Mouse (Mus musculus) left cerebral cortex, adult 11 months (tissue): Measurements from ENCODE around the gene Mfap1b.
"Not testable (repeated sequence)": the region's sequence is repeated elsewhere in the genome, so short reads cannot be mapped to it uniquely, and the experiment has no call there.

ENCODE experiments used
- DNase-seq: peaks from one replicate; pipeline ENCODE4 v3.0.0; 2022; ENCODE audit warnings: low spot score

The Mfap1b gene

DNA sequence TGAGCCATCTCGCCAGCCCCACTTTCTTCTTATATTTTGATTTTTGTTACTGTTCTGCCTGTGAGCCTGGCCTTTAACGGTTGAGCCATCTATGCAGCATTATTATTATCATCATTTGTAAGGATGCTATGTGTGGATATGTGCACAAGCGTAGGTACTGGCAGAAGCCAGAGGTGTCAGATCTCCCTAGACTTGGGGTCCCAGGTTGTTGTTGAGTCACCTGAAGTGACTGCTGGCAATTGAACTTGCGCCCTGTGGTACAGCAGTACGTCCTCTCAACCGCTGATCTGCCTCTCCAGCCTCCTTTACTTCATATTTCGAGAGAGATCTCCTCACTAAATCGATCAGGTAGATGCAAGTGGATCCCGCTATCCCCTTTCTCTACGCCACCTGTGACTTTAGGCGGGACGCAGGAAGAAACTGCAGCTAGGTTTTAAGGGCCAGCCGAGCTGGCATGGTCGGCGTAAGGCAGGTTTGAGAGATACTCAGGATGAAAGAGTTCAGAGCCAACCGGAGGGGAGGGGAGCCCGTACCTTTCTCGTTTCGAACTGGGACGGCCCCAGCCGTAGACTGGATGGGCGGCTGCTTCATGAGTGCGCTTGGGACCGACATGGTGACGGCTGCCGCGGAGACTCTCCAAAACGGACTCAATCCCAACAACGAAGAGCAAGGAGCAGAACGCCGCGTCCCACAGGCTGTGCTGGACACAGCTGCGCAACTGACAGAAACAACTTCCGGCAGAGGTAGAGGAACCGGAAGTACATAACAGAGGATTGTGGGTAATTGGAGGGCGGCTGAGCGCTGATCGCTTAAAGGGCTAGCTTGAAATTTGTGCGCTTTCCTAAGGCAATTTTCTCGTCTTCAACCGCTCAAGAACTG lies at the start of gene Mfap1b:
Gene Mfap1b (minus strand): TSS at position 767 of the 879 bp plus-strand sequence.
- DNase-seq, result peak; percentile 81

DNA sequence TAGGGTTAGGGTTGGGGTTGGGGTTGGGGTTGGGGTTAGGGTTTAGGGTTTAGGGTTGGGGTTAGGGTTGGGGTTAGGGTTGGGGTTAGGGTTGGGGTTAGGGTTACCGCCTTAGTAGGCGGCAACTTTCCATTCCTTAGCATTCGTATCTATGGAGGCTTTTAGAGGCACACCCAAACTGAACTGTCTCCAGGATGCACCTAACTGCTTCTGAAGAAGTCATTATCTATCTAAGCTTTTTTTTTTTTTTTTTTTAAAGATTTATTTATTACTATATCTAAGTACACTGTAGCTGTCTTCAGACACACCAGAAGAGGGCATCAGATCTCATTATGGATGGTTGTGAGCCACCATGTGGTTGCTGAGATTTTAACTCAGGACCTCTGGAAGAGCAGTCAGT lies 49.0 kb upstream of the Mfap1b start:
- not testable (repeated sequence) for DNase-seq

DNA sequence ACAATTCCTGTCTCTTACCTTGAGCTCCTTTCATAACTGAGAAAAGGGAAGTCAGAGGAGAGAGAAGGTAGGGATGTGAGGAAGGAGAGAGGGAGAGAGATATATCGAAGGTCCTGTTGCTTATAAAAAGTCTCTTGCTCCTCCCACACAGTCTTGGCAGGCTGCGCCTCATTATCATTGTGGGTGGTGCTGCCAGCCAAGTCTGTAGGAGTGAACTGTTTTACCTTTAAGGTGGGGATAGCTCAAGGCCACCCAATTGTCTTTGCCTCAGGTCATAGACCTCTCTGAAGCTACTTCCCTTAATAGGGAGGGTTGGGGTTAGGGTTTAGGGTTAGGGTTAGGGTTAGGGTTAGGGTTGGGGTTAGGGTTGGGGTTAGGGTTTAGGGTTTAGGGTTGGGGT lies 48.1 kb upstream of the Mfap1b start:
- DNase-seq, result no peak

DNA sequence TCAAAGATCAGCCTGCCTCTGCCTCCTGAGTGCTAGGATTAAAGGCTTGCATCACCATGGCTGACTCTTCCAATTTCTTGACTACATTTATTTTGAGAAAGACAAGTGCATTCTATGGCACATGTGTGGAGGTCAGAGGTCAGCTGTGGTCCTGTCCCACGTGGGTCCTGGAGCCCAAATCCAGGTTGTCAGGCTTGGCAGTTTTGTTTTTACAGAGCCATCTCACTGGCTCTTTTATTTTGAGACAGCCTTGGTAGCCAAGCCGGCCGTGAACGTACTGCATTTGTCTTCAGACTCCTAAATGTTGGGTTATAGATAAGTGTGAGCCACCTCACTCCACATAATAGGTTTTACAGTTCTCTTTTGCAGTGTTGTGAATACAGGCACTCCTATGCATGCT lies 44.8 kb upstream of the Mfap1b start:
- not testable (repeated sequence) for DNase-seq

DNA sequence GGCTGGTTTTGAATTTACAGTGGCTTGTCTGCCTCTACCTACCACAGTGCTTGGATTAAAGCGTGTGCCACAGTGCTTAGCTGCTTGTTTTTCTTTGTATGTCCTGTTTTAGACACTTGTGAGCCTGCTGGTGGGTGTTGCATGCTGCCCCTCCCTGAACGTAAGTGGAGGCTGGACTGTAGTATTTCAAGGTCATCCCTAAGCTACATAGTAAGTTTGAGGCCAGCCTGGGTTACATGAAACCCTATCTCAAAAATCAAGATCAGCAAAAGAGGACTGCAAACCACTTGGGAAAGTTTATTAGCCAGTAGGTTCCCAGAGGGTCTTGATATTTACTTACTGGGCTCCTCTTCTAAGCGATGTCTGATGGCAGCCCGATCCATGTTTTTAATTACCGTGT lies 44.2 kb upstream of the Mfap1b start:
- DNase-seq, result no peak

DNA sequence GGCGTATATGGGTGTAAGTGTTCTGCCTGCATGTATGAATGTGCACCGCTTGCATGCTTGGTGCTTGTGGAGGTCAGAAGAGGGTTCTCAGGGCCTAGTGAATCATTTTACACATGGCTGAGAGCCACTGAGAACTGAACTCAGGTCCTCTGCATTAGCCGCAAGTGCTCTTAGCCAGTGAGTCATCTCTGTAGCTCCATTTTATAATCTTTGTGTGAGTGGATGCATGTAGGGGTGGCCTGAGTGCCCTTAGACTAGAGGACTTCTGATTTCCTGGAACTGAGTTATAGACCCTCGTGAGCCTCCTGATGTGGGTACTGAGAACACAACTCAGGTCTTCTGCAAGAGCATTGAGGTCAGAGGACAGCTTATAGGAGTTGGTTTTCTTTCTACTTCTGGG lies 40.3 kb upstream of the Mfap1b start:
- no peak for DNase-seq

DNA sequence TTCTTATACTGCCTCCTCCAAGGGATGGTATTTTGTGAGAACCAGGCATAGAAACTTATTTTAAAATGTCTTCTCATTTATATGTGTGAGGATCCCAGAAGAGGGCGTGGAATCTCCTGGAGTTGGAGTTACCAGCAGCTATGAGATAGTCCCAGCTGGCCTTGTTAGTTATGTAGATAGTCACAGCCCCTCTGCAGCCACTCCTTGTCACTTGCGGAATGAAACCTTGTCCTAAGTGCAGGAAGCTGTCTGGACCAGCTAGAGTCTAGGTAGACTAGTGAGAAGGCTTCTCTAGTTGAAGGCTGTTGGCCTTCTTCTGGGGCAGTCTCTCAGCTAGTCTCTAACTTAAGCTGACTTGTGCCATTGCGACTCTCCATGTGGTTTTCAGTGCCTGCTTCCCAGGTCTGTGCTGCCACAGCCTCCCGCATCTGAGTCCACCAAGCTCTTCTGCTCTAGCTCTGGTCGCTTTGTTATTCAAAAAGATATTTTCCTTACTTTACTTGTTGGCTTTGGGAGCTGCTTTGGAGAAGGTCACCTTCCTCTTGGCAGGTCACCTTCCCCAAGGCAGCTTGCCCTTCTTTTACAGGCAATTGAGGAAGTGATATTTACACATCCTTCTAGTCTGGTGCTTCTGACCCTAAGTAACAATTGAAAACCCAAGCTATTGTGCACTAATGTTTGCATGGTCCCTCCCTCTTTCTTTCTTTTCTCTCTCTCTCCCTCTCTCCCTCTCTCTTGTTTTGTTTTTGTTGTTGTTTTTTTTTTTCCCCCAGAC lies 39.3 kb upstream of the Mfap1b start:
- not testable (repeated sequence) for DNase-seq

DNA sequence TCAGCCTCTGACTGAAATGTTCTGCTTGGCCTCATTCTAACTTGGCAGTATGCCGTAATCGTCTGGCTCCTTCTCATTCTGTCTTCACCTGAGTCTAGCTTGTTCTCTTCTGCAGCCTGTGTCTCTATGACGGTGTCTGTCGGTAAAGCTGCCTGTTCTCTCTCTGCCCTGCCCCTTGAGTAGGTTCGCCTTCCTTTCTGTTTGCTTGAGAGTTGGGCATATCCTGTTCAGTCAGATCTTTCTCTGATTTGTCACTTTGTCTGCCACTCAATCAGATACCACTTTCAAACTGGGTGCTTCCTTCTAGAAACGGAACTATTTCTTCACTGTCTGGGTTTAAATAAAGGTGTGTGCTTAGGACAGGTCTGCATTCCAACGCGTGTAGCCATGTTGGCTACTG lies 37.5 kb upstream of the Mfap1b start:
- no peak for DNase-seq

DNA sequence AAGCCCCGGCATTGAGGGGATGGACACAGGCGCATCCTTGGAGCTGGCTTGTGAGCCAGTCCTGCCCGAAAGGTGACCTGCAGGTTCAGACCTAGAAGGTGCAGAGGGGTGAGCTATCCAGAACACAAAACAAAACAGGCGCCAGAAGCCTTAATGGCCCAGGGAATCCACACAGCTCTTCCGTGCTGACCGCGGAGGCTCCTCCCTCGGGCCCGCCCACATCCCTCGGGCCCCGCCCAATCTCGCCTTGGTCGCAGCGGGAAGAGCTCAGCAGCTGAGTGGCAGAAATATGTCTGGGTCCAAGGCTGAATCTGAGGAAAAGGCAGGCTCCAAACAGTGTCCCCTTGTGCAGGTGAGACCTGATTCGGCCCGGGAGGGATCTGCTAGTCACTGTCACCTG lies 35.7 kb upstream of the Mfap1b start:
- peak; percentile 27 for DNase-seq

DNA sequence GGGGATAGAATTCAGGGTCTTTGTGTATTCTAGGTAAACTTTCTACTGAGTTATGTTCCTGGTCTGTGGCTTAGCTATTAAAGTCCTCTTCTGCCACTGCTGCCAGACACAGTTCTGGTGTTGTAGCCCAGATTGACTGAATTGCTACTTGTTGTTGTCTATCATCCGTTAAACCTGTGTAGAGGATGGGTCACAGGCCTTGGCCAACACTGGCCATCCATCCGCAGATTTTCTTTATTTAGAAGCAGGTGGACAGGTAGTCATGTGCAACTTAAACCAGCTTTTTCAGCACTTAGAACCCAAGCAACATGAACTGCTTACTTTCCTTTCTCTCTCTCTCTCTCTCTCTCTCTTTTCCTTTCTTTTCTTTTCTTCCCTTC lies 34.1 kb upstream of the Mfap1b start:
- no peak for DNase-seq

DNA sequence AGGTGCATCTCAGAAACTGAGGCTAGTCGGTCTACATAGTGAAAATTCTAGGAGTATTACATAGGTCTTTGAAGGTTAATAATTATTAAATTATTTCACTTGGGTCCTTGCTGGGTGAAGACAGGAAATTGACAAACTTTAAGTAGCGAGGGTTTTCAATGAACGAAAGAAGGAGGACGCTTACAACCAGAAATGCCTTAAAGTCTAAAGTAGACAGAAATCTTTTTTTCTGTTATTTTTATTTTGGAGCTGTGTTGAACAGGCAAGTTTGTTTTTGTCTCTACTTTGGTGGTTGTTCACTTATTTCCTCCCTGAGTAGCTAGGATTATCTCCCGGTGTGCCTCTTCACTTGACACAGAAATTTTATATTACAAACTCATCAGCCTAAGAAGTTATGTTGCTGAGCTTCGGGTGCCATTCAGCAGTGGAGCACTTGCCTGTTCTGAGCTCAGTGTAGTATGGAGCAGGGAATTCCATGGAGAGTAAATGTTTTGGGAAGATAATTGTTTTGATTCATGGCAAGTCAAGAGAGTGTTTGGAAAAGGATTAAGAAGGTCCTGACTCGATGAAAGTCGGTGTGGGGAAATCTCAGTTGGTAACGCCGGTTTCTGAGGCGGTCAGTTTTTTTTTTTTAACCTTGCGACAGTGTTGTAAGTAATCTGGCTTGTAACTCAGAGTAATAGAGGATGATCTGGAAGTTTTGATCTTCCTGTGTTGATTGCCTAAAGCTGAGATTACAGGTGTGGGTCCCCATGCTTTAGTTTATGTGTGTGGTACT lies 33.5 kb upstream of the Mfap1b start:
- no peak for DNase-seq

DNA sequence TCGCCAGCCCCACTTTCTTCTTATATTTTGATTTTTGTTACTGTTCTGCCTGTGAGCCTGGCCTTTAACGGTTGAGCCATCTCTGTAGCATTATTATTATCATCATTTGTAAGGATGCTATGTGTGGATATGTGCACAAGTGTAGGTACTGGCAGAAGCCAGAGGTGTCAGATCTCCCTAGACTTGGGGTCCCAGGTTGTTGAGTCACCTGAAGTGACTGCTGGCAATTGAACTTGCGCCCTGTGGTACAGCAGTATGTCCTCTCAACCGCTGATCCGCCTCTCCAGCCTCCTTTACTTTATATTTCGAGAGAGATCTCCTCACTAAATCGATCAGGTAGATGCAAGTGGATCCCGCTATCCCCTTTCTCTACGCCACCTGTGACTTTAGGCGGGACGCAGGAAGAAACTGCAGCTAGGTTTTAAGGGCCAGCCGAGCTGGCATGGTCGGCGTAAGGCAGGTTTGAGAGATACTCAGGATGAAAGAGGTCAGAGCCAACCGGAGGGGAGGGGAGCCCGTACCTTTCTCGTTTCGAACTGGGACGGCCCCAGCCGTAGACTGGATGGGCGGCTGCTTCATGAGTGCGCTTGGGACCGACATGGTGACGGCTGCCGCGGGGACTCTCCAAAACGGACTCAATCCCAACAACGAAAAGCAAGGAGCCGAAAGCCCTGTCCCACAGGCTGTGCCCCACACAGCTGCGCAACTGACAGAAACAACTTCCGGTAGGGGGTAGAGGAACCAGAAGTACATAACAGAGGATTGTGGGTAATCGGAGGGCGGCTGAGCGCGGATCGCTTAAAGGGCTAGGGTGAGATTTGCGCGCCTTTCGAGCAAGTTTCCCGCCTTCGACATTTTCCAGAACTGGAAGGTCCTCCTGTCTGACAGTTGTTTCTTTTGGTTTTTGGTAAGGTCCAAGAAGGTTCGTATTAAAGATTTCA lies 32.3 kb upstream of the Mfap1b start, which contains the start of the genes Mfap1a and Wdr76:
Gene Mfap1a (minus strand): TSS at position 724 of the 941 bp plus-strand sequence.
Gene Wdr76 (plus strand): TSS at position 782 of the 941 bp plus-strand sequence.
- DNase-seq, result peak; percentile 79

DNA sequence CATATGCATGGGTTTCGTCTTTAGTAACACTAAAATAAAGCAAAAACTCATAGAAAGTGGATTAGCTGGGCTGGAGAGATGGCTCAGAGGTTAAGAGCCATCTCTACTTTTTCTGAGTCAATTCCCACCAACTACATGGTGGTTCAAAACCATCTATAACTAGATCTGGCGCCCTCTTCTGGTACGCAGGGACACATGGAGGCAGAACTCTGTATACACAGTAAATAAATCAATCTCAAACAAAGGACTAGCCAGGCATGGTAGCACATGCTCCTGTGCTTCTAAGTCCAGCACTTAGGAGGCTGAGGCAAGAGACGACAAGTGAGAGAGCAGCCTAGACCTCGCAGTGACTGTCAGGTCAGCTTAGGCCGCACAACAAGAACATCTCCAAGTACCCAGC lies 27.7 kb upstream of the Mfap1b start:
- not testable (repeated sequence) for DNase-seq

DNA sequence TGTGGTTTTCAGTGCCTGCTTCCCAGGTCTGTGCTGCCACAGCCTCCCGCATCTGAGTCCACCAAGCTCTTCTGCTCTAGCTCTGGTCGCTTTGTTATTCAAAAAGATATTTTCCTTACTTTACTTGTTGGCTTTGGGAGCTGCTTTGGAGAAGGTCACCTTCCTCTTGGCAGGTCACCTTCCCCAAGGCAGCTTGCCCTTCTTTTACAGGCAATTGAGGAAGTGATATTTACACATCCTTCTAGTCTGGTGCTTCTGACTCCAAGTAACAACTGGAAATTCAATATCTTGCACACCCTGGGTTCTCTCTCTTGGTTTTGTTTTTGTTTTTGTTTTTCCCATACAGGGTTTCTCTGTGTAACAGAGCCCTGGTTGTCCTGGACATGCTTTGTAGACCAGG lies 10.5 kb upstream of the Mfap1b start:
- DNase-seq, result not testable (repeated sequence)

DNA sequence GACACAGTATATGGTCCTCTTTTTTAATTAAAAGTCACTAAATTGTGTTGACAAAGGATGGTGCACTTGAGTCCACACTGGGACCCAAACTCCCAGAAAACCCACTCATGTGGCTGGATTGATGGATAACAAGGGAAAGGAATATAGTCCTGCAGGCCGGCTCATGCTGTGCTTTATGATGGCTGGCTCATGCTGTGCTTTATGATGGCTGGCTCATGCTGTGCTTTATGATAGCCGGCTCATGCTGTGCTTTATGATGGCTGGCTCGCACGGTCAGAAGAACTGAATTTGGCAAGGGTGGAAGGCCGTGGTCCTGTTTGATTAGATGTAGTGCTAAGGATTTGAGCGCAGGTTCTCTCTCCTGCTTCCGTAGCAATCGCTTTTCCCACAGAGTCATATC lies 9.7 kb upstream of the Mfap1b start:
- no peak for DNase-seq

DNA sequence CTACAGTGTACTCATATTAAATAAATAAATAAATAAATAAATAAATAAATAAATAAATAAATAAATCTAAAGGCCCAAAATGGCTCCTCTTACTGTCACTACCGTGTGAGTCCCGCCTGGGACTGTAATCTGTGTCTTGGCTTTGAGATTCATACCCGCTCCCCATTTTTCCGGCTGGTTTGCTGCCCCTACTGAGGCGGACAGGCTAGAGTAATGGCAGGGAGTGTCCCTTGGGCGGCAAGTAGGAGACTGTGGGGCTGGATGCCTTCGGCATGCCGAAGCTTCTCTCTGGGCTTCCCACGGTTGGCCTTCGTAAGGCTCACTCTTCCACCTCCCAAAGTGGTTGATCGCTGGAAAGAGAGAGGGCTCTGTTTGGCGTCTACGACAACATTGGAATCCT lies 7.0 kb upstream of the Mfap1b start:
- not testable (repeated sequence) for DNase-seq

DNA sequence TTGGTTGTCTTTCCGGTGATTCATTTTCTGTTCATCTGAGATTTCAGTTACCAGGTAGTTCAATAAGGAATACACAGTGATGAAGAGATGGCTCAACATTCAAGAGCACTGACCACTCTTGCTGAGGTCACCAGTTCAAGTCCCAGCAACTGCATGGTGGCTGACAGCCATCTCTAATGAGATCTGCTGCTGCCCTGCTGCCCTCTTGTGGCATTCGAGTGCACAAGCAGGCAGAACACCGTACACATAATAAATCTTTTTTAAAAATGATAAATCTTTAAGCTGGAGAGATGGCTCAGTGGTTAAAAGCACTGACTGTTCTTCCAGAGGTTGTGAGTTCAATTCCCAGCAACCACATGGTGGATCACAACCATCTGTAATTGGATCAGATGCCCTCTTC lies 6.6 kb upstream of the Mfap1b start:
- DNase-seq, result no peak

DNA sequence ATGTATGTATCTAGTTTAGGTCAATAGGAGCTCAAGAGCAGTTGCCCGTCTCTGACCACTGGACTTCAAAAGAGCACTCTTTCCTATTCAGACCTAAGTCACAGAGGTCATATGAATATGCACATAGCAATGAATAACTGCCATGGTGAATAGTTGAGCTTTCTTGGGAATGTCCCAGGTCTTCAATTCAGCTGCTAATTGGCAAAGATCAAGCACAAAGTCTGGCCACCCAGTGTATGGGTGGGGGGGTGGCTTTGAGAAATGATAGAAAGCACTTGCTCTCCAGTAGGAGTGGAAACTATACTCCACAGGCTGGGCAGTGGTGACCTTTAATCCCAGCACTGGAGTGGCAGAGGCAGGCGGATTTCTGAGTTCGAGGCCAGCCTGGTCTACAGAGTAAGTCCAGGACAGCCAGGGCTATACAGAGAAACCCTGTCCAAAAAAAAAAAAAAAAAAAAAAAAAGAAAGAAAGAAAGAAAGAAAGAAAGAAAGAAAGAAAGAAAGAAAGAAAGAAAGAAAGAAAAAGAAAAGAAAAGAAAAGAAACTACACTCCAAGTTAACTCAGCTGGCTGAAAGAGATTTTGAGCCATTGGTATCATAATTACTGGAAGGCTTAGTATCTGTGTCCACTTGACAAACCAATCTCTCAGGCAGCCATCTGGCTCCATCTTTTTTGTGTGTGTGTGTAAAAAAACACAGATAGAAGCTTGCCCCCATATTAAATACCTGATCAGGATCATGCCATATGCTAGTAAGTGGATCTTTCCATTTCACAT lies 3.8 kb upstream of the Mfap1b start:
- no peak for DNase-seq

DNA sequence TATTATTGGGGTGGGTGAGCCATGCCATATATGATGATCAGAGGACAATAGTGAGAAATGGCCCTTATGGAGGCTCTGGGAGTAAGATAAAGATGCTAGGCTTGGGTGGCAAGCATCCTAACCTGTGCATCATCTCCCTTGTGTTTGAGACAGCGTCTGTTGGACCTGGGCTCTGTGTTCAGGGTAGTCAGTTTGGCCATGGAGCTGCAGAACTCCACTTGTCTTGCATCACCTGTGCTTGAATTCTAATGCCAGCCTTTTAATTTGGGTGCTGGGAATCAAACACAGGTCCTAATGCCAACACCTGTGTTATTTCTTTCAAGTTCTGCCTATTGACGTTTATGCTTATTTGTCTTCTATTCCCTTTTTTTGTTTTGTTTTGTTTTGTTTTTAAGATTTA lies 1.4 kb upstream of the Mfap1b start:
- not testable (repeated sequence) for DNase-seq

DNA sequence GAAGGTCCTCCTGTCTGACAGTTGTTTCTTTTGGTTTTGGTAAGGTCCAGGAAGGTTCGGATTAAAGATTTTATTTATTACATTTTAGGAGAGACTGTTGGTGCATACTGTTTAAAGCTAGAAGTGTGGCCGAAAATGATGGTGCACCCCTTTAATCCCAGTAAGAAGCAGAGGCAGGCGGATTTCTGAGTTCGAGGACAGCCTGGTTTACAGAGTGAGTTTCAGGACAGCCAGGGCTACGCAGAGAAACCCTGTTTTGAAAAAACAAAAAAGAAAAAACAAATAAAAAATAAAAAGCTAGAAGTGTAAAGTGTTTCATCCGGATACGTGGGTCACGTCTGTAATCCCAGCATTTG lies 291 bp upstream of the Mfap1b start:
- no peak for DNase-seq
